Mouse (Mus musculus): ENCODE results near the gene Zfp451.
A peak's percentile ranks its signal among the peaks of the same experiment; 100 is the strongest.
"Not testable (repeated sequence)": the region's sequence is repeated elsewhere in the genome, so short reads cannot be mapped to it uniquely, and the experiment has no call there.

Zfp451 gene

DNA sequence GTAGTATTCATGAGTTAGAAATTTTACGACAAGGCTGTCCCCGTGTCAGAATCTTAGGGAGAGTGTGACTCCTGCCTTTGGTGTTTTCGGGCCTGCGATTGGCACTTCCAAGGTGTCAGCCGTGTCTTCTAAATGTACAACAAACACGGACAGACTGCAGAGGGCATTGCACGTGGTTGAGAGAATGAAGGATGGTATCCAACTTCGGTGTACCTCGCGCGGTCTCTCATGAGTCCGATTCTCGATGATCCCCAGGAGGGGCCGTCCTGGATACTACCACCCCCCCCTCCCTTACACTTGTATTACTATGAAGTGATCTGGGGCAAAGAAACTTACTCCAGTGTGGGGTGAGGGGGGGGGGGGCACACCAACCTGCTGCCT lies 57.4 kb downstream of the Zfp451 start:
- DNase-seq: no peak

DNA sequence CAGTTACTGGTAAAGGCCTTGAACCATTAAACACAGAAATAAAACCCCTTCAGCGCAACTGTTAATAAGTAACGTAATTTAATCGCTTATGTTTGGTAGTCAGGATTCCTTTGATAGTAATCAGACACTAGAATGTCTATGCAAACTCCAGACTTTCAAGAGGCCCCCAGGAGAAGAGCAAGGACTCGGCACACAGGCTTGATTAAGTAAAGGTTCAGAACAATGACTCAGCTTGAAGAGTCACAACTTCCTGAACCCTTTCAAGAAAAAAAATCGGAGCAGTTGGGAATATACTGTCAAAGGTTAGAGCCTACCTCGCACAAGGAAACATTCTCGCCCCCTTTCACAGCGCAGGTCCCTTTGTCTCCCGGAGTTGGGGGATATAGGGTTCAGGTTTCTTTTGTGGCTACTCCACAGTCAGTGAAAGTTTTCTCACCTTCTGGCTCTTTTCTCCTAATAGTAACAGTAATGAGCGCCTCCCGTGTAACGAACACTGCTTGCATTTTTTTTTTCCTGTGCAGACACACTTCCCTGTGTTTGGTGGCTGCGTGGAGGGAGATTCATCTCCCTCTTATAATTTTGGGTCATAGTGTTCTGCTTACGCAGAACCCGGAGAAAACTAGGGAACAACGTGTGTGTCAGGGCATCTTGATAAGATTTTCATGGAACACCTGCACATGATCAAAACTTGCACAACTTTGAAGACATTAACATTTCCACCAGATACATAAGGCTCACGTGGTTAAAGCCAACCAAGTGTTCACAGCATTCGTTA lies 58.0 kb downstream of the Zfp451 start:
- DNase-seq: no peak

- no peak for DNase-seq
Observed at GRCm38 (mm10) chr1:33755799-33756198, 58.6 kb downstream of the Zfp451 start.

- no peak for DNase-seq
Observed at GRCm38 (mm10) chr1:33754965-33755735, 59.2 kb downstream of the Zfp451 start.

GRCm38 (mm10) chr1:33754089-33754488 lies 60.3 kb downstream of the Zfp451 start:
- DNase-seq: no peak

- no peak for DNase-seq
Observed at GRCm38 (mm10) chr1:33751283-33751682, 63.1 kb downstream of the Zfp451 start.

- DNase-seq: not testable (repeated sequence)
Observed at GRCm38 (mm10) chr1:33749709-33750108, 64.7 kb downstream of the Zfp451 start.

DNA sequence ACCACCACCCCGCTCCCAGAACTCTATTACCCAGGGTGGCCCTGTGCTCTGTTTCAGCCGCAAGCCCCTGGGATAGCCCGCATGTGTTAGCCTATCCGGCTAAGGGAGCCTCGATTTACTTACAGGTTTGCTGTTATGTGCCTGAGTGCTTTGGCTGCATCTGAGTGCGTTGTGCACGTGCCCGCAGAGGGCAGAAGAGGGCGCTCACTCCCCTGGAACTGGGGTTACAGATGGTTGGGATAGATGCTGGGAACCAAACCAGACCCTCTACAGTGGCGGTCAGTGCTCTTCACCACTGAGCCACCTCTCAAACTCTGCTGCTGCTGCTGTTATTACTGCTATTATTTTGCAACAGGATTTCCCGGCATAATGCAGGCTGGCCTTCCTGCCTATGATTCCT lies 65.3 kb downstream of the Zfp451 start:
- no peak for DNase-seq

GRCm38 (mm10) chr1:33745901-33746300 lies 68.5 kb downstream of the Zfp451 start:
- DNase-seq: no peak

DNA sequence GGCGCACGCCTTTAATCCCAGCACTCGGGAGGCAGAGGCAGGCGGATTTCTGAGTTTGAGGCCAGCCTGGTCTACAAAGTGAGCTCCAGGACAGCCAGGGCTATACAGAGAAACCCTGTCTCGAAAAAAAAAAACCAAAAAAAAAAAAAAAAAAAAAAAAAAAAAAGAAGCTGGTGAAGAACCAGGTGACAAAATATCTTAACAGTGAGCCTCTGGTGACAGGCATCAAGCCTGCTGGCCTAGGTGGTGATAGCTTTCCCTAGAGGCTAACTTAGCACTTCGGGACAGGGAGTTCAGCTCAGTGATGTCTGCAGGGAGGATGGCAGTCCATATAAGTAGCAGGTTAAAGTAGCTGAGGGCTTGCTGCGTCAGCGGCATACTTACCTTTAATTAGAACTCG lies 69.6 kb downstream of the Zfp451 start:
- not testable (repeated sequence) for DNase-seq

DNA sequence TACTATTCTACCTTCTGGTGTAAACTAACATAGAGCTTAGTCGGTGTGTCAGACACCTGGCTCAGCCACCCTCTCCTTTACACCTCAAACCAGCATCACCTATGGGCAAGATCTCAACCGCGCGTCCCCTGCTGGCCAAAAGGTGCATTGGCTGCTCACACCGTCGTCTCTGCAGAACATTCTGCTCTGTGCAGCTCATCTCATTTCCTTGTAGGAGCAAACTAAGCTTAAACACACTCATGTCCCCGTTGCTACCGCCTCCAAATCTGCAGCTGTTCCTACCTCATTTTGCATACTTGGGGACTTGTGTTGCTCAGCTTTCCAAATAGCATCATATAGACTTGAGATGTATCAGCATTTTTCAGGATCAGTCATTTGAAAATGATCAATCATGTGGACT lies 71.5 kb downstream of the Zfp451 start:
- peak; percentile 20 for DNase-seq

- peak; percentile 89 for DNase-seq
Observed at GRCm38 (mm10) chr1:33739302-33739701, 75.1 kb downstream of the Zfp451 start.

- DNase-seq: no peak
Observed at GRCm38 (mm10) chr1:33738681-33739278, 75.6 kb downstream of the Zfp451 start.

- no peak for DNase-seq
Observed at GRCm38 (mm10) chr1:33738281-33738680, 76.1 kb downstream of the Zfp451 start.

DNA sequence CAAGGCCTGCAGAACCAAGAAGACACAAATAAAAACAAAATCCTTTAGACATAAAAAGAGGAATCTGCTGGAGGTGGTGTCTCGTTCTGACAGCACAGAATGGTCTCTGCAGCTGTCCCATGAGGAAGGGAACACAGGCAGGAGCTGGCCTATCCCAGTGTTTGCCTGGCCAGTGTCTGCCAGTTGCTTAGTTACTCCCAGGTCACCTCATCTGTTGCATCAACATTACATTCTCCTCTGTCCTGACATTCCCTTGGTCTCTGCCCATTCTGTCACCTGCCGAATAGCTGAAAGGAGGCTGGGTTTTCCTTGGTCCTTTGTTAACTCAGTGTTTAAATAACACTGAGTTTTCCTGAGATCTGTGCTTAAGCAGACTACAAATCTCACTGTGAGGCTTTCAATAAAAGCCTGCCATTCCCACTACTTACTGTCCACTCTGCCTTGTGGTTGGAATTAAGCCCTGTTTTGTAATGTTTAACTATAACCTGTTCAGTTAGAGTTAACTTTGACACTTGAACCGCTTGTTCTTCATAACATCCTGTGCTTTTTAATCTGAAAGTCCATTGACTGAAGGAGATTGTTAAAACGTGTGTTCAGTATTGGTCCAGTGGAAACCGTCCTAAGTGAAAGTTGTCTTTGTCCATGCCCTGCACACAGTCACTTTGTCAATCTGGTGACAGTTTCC lies 80.3 kb downstream of the Zfp451 start:
- no peak for DNase-seq

DNA sequence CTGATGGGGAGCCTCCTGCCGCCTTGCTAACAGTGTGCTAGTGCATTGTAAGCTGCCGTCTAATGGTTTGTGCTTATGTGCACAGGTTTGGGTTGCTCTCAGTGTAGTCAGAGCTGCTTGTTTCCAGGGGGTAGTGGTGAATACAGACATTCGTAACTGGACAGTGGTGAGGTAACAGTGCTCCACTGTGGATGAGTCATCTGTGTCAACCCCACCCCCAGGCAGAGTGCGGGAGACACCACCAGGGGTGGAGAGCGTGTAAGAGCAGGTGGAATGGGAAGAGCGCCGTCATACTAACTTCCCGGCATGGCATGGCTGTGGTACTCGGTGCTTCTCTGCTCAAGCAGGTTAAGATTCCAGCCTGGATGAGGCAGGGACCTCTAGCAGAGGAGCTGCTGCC lies 81.4 kb downstream of the Zfp451 start:
- no peak for DNase-seq

DNA sequence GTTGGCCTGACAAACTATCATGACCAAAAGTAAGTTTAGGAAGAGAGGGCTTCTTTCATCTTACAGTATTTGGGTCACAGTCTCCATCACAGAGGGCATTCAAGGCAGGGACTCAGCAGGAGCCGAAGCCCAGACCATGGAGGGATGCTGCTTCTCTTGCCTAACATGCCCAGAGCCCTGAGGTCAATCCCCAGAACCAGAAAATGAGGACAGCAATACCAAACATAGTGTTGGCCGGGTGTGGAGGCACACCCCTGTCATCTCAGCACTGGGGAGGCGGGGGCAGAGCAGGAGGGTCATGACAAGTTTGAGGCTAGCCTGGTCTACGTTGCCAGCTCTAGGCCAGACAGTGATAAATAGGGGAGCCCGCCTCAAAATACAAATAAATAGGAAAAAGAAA lies 89.3 kb downstream of the Zfp451 start:
- no peak for DNase-seq

- no peak for DNase-seq
Observed at GRCm38 (mm10) chr1:33724516-33724915, 89.9 kb downstream of the Zfp451 start.

- no peak for DNase-seq
Observed at GRCm38 (mm10) chr1:33721020-33721419, 93.4 kb downstream of the Zfp451 start.

- peak; percentile 16 for DNase-seq
Observed at GRCm38 (mm10) chr1:33720231-33720630, 94.2 kb downstream of the Zfp451 start.

GRCm38 (mm10) chr1:33719733-33720225 lies 94.6 kb downstream of the Zfp451 start, which contains the start of gene Rab23:
Rab23 (plus strand) TSS chr1:33719887.
- DNase-seq: peak; percentile 78

DNA sequence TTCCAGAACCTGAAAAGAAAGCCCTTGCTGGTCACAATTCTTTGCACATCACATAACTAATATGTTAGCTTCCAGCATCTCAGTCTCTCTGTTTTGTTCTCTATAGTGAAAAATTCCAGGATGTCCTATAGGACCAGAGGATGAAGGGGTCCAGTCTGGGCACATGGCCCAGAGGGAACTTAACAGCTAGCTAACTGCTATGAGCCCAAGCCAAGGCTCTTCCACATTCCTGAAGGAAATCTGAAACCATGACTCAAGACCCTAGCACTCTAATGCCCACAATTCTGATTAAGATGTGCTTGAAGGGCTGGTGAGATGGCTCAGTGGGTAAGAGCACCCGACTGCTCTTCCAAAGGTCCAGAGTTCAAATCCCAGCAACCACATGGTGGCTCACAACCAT lies 96.8 kb downstream of the Zfp451 start:
- no peak for DNase-seq

DNA sequence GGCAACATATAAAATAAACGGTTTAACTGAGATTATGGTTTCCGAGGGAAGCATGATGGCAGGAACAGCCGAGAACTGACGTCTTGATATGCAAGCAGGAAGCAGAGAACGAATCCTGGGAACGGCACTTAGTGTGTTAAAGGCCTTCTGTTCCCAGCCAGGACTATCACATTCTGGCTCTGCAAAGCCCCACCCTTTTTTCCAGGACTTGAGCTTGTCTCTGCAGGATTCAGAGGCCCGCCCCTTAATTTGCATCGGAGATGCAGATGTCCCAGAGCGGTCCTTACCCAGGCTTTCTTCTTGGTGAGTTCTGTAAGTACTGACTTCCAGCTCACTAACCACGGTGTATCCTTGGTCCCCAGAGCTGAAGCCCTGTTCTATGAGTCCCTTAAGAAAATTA lies 99.6 kb downstream of the Zfp451 start:
- DNase-seq: peak; percentile 12
